Mouse (Mus musculus): ENCODE results near the gene Filip1l. TPM values are rescaled to one million over a fixed set of nuclear protein-coding genes. Genes with fewer than 3 reads are reported as not detected.

Filip1l gene
- total RNA-seq, 2 experiments from 2014 or later: 3.2 to 4.6 TPM

DNA sequence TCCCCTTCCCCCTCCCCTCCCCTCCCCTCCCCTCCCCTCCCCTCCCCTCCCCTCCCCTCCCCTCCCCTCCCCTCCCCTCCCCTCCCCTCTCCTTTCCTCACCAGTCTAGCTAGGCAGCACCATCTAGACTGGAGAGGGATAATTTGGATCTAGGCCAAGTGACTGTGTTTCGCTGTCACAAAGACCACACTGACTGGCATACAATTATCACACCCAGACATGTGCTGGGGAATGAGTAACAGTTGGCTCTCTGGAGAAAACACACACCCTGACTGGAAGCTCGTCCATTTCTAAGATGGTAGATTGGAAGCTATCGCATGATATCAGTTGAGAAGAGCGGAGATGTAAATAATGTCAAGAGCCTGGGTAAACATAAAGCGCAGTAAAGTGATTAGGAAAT lies 126.9 kb downstream of the Filip1l start:
- DNase-seq (ENCODE audit: low spot score in 2 of 2): no peak

DNA sequence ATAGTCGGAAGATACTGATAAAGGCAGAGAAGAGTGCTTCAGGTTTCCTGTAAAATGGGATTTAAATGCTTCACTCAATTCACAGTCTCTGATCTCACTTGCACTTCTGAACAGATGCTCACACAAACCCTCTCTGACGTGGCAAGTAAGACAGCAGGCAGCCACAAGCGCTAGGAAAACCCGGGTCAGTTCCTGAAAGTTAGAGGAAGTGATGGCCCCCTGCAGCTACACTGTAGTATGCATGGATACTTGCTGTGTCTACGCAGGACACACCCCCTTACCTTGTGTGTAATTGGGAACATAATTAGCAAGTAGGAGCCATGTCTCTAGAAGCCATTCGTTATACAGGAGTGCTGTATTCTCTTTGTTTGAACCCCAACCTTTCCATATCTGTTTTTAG lies 129.4 kb downstream of the Filip1l start:
- DNase-seq (ENCODE audit: low spot score in 2 of 2): no peak

DNA sequence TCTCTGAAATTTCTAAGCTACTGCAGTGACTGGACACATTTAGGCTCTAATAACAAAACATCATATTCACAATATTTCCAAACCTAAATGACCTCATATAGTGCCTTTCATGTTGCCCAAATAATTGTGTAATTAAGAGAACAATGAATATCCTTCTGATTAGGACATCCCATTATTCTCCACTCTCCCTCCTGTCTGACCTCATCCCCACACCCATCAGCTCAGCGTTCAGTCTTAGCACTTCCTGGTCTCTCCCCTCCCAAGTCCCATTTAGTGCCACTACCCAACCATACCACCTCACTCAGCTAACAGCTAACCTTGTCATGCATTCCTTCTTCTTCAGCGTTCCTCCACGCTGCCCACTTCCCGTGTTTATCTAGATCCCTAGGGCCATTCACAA lies 130.0 kb downstream of the Filip1l start:
- no peak for DNase-seq (ENCODE audit: low spot score in 2 of 2)

DNA sequence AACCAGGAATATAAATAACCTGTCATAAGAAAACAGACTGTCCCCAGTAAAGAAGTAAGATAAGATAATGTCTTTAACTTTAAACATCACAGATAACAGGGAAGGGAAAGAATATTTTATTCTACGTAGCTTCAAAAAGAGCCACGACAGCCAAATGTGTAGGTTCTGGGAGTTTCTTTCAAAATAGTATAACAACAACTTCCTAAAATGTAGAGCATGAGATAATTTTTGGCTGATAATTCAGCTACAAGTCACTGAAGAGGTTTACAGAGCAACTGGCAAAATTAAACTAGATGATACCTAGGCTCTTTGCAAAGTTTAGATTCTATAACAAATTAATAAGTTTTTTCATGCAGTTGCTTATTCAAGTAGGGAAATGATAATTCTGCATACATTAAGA lies 130.6 kb downstream of the Filip1l start:
- no peak for DNase-seq (ENCODE audit: low spot score in 2 of 2)

DNA sequence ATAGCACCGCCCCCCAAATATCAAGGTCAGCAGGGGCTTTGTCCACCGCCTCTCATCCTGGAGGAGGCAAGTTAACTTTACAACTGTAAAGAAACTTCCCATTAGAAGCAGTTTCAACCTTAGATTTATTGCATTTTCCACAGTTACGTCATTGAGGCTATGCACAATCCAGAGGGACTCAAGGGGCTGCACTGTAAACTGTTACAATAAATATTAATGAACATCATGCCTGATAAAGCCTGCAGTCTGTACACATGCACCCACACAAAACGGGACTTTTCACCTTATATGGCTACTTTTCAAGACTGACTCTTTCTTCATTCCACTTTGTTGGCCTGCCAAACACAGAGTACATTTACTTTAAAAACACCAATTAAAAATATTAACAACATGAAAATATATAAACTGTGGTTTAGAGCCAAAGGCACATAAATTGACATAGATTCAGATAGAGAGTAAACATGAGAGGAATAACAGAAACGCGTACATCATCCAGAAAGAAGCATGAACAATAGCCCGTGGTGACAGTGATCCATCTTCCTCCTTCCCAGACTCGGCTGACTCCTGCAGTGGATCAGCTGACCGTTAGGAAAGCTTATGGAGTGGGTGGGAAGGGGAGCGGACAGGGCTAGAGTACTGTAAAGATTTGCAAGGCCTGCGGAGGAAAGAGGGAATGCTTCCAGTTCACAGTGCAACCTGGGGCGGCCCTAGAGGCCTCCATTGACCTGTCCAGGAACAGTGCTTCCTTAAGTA lies 131.3 kb downstream of the Filip1l start:
- no peak for DNase-seq (ENCODE audit: low spot score in 2 of 2)

DNA sequence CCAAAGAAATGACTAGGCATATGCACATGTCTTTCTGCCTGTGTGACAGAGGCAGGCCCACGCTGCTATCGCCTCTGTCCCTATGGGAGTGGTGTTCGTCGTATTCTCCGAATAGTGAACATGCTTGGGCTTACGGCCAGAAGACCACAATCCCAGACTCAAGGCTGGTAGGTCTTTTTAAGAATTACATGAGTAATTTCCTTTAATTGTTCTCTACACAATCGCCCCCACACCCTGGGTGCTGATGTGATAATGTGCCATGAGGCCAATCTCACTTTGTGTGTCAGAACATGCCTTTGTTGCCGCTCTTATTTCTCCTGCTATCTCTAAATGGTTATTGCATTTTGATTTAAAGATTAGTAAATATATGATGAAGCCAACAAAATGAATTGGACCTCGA lies 132.4 kb downstream of the Filip1l start:
- DNase-seq (ENCODE audit: low spot score in 2 of 2): no peak

DNA sequence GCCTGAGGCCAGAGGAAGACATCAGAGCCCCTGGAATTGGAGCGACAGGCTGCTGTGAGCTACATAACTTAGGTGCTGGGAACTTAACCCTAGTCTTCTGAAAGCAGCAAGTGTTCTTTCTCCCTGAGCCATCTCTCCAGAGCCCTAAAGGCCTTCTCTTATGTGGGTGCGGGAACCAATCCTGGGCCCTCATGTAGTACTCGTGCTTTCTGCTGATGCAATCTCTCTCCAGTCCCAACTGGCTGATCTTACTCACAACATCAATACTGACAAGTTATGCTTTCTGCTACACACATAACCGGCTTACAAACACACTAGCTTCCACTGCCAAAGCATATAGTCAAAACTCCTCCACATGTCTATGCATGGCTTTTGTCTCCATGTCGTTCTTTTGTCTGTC lies 133.4 kb downstream of the Filip1l start:
- DNase-seq (ENCODE audit: low spot score in 2 of 2): no peak

DNA sequence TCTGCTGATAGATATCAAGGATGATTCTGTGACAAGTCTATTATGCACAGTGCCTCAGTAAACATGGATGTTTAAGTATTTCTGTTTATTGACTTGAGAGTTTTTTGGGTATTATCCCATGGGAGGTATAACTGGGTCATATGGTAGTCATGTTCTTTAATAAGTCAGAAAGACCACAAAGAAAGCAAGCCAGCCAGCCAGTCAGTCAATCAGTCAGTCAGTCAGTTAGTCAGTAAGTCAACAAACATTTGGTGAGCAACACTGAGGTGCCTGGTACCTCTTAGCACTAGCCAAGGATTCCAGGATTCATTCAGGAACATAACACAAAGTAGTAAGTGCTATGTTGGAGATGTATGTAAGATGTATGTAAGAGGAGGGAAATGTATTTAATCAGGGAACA lies 135.8 kb downstream of the Filip1l start:
- no peak for DNase-seq (ENCODE audit: low spot score in 2 of 2)

DNA sequence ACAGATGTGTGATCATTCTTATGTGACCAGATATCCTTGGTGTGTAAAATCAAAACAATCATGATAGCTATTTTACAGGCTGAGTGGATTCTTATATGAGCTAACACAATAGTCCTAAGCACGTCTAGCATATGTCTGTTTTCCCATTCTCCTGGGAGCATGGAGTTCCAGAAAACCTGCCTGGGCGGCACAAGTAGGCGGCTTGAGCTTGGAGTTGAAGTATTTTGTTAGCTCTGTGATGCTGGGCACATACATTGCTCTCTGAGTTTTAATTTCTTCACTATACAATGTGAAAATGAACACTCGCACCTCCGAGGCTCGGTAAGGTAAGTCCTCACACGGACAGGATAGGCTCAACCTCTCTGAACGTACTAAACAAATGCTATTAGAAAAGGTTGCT lies 137.8 kb downstream of the Filip1l start:
- DNase-seq (ENCODE audit: low spot score in 2 of 2): peak in 1 of 2 experiments; percentile 61

DNA sequence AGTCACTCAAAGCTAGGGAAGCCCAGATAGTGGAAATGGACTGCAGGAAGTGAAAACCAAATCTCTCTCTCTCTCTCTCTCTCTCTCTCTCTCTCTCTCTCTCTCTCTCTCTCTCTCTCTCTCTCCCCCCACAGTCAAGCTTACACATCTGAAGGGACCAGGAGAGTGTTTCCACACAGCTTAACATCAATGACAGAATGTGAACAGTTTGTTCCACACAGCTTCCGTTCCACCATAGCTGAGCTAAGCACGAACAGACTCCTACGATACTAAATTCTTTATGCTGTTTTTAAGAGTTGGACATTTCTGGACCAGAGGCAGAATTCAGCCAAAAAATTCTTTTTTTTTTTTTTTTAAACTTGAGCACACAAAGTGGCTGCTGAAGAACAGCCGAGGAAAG lies 139.0 kb downstream of the Filip1l start:
- no peak for DNase-seq (ENCODE audit: low spot score in 2 of 2)

DNA sequence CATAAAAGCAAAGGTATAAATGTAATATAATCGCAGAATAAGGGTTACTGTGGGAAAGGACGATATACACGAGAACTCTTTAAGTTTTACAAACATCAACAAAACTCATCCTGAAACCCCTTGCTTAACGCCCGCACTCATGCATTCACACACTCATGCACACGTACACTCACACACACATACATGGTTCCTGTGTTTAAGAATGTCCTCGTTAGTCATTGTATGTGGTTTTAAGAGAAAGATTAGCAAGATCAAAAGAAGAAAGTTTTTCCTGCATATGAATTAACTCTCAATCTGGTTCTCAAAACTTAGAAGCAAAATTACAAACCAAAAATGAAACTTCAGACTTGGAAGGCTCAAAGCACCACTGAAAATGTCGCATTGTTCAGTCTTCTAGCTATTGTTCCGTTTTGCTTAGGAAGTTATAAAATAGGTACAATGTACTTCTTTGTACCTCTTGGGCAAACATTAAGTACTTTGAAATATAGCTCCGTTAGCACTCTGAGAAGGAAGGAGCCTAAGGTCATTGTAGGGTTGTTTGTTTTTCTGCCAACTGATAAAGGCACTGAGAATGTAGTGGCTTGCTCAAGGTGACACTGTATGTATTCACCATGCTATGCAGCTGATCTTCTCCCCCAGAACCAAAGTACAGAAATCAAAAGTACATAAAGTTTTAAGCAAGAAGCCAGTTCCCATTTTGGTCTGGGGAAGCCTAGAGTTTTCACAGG lies 142.7 kb downstream of the Filip1l start:
- DNase-seq (ENCODE audit: low spot score in 2 of 2): no peak

DNA sequence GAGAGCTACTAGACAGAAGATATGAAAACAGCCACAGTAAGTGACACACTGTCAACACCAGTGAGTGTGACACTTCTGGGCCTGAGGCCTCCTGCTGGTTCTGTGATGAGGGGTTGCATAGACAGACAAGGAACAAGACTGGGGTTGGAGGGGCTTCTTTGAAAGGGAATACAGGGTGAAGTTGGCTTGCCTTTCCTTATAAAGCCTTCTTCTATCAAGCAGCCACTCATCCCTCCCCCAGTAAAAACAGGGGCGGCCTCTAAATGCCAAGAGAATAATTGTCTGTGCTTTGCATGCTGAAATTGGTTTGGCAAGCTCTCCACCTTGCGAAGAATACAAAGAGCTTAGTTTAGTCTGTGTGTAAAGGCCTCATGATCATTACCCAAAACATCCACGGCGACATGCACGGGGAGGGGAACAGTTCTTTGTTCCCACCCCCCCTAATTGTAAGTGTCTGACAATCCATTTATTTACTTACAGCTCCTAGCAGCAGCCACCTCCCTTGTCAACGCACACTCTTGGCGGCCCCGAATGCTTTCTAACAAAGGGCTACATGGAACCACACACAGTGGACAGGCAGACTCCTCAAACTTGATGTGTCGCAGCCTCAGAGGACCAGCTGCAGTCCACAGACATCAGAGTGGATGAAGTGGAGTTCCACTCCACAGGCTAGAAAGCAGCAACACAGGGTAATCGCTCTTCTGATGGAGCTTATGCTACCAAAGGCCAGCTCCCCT lies 143.7 kb downstream of the Filip1l start:
- DNase-seq (ENCODE audit: low spot score in 2 of 2): peak; percentile 16 to 62

DNA sequence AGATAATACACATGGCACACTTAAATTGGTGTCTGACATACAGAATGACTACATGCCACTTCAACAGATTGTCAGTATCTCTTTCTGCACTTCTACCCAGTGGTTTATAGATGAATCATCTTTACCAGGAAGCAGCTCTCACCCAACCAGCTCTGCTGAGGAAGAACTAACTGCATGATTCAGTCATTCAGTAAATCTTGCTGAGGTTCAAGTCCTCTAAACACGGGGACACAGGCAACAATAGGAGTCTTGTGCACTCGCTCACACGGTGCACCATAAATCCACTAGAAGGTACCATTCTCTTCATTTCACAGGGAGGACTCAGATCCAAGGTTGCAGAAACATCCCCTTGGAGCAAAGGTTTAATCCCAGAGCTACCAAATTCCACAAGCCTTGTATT lies 148.0 kb downstream of the Filip1l start:
- no peak for DNase-seq (ENCODE audit: low spot score in 2 of 2)

DNA sequence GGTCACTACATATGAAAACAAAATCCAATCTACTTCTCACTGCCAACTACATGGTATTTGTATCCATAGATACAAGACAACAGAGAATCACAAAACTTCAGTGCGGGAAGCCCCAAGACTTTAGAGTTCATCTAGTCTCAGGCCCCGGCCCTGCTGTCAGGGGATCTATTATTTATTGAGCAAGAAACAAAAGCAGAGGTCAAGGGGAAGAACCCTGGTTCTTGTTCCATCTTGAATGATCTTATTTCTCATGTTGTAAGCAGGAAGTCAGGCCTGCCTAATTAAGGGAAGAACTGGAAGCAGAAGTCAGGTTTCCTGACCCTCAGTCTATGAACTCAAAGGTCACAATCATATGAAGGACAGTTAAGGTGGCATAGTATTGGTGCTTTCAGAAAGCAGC lies 149.3 kb downstream of the Filip1l start:
- DNase-seq (ENCODE audit: low spot score in 2 of 2): no peak

DNA sequence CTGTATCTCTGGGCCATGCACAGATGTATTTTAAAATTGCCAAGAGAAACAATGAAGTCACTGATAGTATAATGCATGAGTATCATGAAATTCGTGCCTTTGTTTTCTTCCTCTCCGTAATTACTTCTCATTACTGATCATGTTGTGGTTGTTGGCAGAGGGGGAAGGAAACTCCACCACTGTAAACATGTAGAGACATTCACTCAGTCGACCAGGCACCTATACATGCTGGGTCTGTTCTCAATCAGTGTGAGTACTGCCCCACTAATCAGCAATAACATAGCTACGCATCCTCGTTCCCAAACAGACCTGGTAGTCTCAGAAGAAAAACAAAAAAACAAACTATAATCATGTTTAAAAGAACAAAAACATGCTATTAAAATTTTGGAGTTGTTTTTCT lies 149.9 kb downstream of the Filip1l start:
- DNase-seq (ENCODE audit: low spot score in 2 of 2): no peak

DNA sequence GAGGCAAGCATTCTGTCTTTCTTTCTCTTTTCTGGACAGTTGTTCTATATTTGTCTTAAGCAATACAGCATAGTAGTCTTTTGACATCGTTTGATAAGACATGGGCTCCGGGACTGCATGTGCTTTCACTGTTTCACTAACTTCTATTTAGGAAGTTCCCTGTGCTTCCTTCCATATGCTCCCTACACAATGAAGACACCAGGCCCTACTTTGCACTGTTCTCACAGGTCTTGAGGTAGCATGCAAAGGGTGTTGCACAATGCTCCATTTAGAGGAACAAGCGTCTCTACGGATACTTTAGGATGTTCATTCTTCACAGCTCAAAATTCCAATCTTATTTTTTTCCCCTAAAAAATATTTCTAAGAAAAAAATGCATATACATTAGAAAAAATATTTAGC lies 151.8 kb downstream of the Filip1l start:
- no peak for DNase-seq (ENCODE audit: low spot score in 2 of 2)

DNA sequence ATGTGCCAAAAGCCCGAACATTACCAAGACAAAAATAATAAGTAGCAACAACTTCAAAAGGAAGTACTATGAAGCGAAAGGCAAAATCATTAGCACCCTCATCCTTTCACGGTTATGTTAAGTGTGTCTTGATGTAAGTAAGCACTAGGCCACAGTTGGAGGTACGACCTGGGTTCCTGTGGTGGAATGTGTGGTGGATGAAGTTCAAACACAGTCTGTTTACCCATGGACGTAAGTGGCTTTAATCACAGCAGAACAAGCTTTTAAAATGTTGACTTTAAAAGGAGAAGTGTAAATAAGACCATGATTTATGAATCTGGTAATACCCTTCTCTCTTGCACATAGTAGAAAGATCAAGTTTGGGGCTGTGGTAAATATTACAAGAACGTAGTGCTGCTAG lies 153.2 kb downstream of the Filip1l start:
- no peak for DNase-seq (ENCODE audit: low spot score in 2 of 2)

DNA sequence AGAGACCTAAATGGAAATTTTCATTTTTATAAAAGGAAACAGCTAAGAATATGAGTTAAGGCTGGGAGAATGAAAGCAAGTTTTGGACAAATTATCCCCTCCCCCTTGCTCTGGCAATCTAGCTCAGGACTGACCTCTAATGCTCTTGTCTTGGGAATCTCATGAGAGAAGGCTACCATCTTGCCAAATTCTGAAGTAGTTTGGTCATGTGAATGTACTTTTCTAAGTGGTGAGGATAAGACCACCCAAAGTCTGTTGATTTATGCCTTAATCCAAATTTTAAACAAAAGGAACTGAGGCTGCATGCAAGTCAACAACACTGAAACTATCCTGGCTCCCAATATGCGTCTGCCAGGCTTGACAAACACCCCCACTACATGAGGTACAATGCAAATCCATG lies 155.5 kb downstream of the Filip1l start:
- no peak for DNase-seq (ENCODE audit: low spot score in 2 of 2)

DNA sequence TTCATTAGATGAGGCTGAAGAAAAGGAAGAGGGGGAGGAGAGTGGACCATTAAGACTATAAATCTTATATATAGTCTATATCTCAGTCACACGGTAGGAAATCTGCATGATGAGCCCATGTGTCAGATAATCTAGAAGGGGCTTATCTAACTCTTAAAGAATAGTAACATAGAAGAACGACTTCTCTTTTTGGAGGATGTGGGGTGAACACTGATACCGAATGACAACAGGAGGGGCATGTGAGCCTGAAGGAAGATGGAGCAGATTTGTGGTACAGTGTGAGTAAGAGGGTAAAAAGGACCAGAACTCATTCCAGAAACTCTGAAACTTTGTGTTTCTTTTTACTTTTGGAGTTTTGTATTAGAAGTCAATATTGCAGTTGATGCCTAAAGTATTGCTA lies 156.2 kb downstream of the Filip1l start:
- no peak for DNase-seq (ENCODE audit: low spot score in 2 of 2)

DNA sequence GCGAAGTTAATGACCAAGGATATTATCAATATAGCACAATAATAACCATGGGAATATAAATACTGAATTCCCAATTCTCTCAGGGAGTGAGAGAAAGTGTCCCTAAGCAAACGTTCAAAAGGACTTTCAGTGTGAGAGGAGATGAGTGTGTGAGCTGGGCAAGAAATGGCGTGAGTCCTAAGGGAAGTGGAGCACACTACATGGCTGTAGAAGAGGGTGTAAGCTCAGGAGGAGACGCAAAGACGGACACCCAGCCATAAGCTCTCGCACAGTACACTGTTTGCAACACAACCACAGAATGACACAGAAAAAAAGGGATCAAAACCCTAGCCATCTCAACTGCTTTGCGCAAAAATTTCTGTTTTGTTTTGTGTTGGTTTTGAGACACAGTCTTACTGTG lies 160.7 kb downstream of the Filip1l start:
- DNase-seq (ENCODE audit: low spot score in 2 of 2): no peak

DNA sequence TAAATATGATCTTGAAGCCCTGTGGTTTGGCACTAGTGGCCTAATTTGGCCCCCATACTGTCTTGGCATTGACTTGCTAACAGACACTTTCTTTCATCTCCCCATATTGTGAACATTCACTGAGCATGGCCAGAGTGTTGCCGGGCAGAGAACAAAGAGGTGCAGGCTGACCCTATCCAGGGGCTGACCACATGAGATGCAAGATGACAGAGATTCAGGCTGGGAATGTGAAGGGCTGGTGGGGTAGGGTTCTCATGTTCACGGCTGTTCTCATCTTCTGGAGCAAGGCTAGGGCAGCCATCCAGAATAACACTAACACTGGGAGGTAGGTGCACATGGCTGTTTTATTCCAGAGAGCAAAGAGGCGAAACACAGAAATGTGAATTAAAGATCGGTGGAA lies 161.5 kb downstream of the Filip1l start:
- no peak for DNase-seq (ENCODE audit: low spot score in 2 of 2)

DNA sequence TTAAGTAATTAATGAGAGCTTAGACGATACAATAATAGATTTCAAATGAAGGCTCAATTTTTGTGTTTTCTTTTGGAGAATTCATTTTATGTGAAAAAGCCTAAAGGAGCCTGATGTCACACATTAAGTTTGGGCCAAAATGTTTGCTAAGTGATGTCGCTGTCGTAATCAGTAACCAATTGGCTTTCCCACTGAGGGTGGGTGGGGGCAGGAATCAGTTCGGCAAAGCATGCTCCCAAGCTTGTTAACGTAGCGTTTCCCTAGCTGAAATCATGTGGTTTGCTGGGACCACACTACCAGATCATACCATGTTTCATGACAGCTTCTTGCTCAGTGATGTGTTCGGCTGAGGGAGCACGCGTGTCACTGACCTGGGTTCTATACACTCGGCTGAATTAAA lies 162.7 kb downstream of the Filip1l start:
- peak in 1 of 2 experiments; percentile 18 for DNase-seq (ENCODE audit: low spot score in 2 of 2)
